Mouse (Mus musculus): Measurements from ENCODE around the gene Trappc6a. TPM values are rescaled to one million over a fixed set of nuclear protein-coding genes. Genes with fewer than 3 reads are reported as not detected.

The Trappc6a gene
- polyA plus RNA-seq, 1 experiment = 15.2 TPM

DNA sequence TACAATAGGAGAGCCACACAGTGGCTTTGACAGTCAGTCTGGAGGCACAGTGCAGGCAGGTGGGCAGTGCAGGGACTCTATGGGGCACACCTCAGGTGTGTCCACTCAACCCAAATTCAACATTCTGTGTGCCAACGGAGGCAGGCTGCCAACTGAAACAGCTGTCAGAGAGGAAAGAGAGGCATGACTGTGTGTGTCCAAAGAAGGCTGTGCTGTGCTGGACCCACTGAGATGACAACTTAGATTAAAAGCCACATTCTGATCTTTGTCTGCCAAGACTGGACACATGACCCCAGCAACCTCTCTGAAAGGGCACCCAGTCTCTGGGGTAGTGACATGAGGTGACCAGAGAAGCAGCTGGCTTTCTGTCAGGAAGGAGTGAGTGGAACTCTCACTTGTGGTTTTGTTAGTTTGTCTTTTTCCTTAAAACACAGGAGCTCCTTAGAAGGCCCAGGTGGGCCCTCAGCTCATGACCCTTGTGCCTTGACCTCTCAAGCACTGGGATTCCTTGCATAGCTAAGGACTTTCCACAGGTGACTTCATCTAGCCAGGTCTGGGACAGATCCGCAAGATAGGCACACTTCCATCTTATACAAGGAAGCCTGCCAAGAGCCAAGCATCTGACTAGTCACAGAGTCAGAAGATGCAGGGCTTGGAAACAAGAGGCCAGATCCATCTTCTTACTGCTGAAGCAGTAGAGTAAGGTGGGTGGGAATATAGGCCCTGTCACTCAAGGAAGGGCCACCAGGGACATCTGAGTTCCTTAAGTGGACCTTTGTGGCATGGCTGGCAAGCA lies 32.8 kb downstream of the Trappc6a start:
- no peak overlapping the region for H3K4me3 ChIP-seq (ENCODE audit: insufficient read depth, low read length)
- peaks cover 6% of the 10 kb centered on the region for H3K4me1 ChIP-seq (ENCODE audit: control insufficient read depth, insufficient read depth, low read length)
- no peak overlapping the region for H3K27ac ChIP-seq (ENCODE audit: insufficient read depth, low read length)
- no peak for TF ChIP-seq POLR2A (IDR thresholded peaks at IDR 0.05; ENCODE audit: low read depth, low read length)
- no peak for TF ChIP-seq CTCF (IDR thresholded peaks at IDR 0.05; ENCODE audit: borderline replicate concordance, insufficient read depth, low read length)

DNA sequence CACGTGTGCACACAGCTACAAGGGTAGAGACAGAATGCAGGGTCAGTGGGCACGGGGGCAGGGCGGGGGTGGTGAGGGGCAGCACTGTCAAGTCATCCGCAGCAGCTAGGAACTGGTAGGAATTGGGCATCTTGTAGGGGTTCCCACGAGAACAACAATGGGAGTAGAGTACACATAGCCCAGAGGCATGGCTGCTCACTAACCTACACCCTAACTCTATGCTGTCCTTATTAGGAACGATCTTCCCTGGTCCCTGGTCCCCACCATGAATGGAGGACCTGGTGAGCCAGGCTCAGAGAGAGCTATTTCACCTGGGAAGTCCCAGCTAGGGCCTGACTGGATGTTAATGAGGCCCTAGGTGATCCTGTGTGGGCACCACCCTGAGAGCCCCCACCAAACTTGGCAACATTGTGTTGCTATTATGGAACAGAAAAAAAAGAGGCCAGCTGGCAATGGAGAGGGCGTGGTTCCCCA lies 33.5 kb downstream of the Trappc6a start:
- H3K4me1 ChIP-seq (ENCODE audit: control insufficient read depth, insufficient read depth, low read length) = peaks cover 8% of the 10 kb centered on the region
- TF ChIP-seq POLR2A (IDR thresholded peaks at IDR 0.05; ENCODE audit: low read depth, low read length) = no peak
- no peak for TF ChIP-seq CTCF (IDR thresholded peaks at IDR 0.05; ENCODE audit: borderline replicate concordance, insufficient read depth, low read length)

DNA sequence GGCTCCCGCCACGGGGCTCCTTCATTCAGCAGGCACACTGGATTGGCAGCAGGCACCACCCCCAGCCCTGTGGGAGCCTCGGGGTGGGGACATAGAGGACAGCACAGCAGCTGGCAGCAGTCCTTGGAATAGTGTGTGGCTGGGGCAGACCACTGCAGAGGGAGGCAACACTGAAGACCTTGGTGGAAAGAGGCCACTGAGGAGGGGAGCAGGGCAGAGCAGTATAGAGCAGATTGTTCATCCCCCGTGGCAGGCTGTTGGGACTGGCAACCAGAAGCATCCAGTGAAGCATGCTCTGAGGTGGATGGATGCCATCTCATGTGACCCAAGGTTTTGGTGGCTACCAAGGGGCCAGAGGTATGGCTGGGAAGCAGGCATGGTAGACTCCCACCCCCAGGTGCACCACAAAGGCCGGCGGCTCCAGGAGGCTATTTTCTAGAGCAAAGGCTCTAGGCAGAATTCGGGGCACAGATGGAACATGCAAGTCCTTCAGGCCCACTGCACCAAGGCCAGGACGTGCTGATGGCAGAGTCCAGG lies 34.0 kb downstream of the Trappc6a start:
- Histone ChIP-seq H3K4me1 (ENCODE audit: control insufficient read depth, insufficient read depth, low read length) (peaks cover 8% of the 10 kb centered on the region), H3K4me3 (ENCODE audit: insufficient read depth, low read length) (no peak overlapping the region), H3K27ac (ENCODE audit: insufficient read depth, low read length) (no peak overlapping the region)
- TF ChIP-seq CTCF (IDR thresholded peaks at IDR 0.05; ENCODE audit: borderline replicate concordance, insufficient read depth, low read length) (no peak), POLR2A (IDR thresholded peaks at IDR 0.05; ENCODE audit: low read depth, low read length) (no peak)

More for the DNA sequence above, 33.5 kb downstream of the Trappc6a start:
- Histone ChIP-seq H3K4me3 (ENCODE audit: insufficient read depth, low read length) (no peak overlapping the region), H3K27ac (ENCODE audit: insufficient read depth, low read length) (no peak overlapping the region)

DNA sequence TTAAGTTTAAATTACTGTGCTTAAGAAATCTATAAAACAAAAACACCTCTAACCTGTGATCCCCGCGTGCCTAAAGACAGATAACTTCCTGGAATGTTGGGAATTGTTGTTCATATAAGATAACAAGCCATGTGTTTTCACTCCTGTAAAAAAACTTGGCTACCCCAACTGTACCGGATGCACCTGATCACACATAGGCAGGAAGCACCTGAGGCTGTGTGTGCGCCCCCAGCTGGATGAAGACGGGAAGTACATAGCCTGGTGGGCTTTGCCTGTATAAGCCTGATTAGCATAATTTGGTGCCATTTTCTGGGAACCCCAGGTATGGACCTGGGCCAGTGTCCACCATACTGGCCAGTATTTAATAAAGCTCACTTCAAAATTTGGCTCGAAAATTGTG lies 35.4 kb downstream of the Trappc6a start:
- no peak overlapping the region for H3K27ac ChIP-seq (ENCODE audit: insufficient read depth, low read length)
- TF ChIP-seq POLR2A (IDR thresholded peaks at IDR 0.05; ENCODE audit: low read depth, low read length) (no peak), CTCF (IDR thresholded peaks at IDR 0.05; ENCODE audit: borderline replicate concordance, insufficient read depth, low read length) (0 out of 2 replicates have a peak, but pooled peaks have one; percentile 16)
- H3K4me1 ChIP-seq (ENCODE audit: control insufficient read depth, insufficient read depth, low read length) = peaks cover 8% of the 10 kb centered on the region
- H3K4me3 ChIP-seq (ENCODE audit: insufficient read depth, low read length) = no peak overlapping the region

DNA sequence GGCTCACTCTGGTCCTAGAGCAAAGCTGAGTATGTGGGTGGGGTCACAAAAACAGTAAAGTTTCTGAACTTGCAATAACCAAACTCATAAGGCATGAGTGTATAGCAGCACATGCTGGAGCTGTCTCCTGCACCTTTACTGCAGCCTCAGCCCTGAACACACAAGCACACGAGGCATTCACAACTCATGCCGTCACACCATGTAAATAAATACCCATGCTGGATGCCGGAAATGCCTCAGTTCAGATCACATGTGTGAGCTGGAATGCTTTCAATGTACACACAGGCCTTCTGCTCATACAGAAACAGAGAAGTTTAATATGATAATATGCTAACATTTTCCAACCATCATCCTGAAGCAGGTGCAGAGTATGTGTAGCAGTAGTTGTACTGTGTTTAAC lies 37.8 kb downstream of the Trappc6a start:
- Histone ChIP-seq H3K4me1 (ENCODE audit: control insufficient read depth, insufficient read depth, low read length) (peaks cover 8% of the 10 kb centered on the region), H3K27ac (ENCODE audit: insufficient read depth, low read length) (no peak overlapping the region), H3K4me3 (ENCODE audit: insufficient read depth, low read length) (no peak overlapping the region)
- TF ChIP-seq POLR2A (IDR thresholded peaks at IDR 0.05; ENCODE audit: low read depth, low read length) = no peak
- no peak for TF ChIP-seq CTCF (IDR thresholded peaks at IDR 0.05; ENCODE audit: borderline replicate concordance, insufficient read depth, low read length)

DNA sequence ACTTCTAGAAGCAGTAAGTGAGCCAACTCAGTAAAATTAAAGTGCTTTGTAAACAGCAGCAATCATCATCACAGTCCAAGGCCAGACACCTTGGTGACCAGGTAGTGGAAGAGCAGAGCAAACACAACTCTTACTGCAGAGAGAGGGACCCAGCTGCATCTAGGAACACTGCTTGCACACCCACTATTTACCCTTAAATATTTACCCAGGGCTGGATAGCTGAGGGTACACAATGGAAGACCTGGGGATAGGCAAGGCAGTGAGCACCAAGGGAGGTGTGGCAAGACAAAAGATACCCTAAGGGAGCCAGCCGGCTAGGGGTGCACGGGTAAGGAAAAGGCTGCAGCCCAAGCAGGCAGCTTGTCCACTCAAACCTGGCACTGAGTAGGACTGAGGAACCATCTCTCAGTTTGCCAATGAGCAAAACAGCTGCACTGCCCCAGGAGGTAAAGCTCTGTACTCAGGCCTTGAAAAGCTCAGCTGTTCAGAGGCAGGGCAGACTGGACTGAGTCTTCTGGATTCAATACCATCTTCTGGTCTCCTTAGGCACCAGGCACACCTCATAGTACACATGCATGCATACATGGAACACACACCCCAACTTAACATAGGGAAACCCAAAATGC lies 39.3 kb downstream of the Trappc6a start:
- Histone ChIP-seq H3K4me3 (ENCODE audit: insufficient read depth, low read length) (no peak overlapping the region), H3K27ac (ENCODE audit: insufficient read depth, low read length) (no peak overlapping the region), H3K4me1 (ENCODE audit: control insufficient read depth, insufficient read depth, low read length) (peaks cover 8% of the 10 kb centered on the region)
- TF ChIP-seq POLR2A (IDR thresholded peaks at IDR 0.05; ENCODE audit: low read depth, low read length) (no peak), CTCF (IDR thresholded peaks at IDR 0.05; ENCODE audit: borderline replicate concordance, insufficient read depth, low read length) (no peak)

DNA sequence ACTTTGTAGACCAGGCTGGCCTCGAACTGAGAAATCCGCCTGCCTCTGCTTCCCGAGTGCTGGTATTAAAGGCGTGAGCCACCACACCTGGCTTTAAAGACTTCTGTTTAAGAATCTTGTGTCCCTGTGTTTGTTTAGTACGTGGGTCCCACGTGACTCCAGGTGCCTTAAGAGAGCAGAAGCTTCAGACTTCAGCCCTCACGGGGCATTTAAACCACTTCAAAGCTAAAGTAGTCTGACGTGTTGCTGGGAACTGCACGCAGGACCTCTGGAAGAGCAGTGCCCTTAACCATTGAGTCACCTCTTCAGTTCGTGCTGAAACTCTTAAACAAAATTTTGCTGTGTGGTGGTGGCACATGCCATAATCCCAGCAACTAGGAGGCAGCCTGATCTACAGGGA lies 41.2 kb downstream of the Trappc6a start:
- Histone ChIP-seq H3K27ac (ENCODE audit: insufficient read depth, low read length) (no peak overlapping the region), H3K4me3 (ENCODE audit: insufficient read depth, low read length) (no peak overlapping the region), H3K4me1 (ENCODE audit: control insufficient read depth, insufficient read depth, low read length) (peaks cover 6% of the 10 kb centered on the region)
- TF ChIP-seq CTCF (IDR thresholded peaks at IDR 0.05; ENCODE audit: borderline replicate concordance, insufficient read depth, low read length) = no peak
- no peak for TF ChIP-seq POLR2A (IDR thresholded peaks at IDR 0.05; ENCODE audit: low read depth, low read length)

DNA sequence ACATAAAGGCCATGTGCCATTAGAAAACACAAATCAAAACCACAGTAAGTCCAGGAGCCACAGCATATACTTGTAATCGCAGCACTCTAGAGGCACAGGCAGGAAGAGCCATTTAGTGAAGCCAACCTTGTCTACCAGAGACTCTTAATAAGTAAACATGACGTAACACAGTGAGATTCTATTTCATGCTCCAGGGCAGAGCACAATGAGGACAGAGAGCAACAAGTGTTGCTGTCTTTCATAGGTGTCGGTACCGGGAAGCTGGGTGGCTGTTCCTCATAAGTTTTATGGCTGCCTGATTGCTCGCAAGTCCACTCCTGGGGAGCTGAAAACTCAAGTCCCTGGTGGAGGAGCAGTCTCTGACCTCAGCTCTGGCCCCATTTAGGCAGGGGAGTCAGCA lies 43.4 kb downstream of the Trappc6a start:
- Histone ChIP-seq H3K27ac (ENCODE audit: insufficient read depth, low read length) (no peak overlapping the region), H3K4me3 (ENCODE audit: insufficient read depth, low read length) (no peak overlapping the region), H3K4me1 (ENCODE audit: control insufficient read depth, insufficient read depth, low read length) (no peaks in the 10 kb centered on the region; the same call in 1 of the 2 replicates)
- TF ChIP-seq POLR2A (IDR thresholded peaks at IDR 0.05; ENCODE audit: low read depth, low read length) (no peak), CTCF (IDR thresholded peaks at IDR 0.05; ENCODE audit: borderline replicate concordance, insufficient read depth, low read length) (no peak)

DNA sequence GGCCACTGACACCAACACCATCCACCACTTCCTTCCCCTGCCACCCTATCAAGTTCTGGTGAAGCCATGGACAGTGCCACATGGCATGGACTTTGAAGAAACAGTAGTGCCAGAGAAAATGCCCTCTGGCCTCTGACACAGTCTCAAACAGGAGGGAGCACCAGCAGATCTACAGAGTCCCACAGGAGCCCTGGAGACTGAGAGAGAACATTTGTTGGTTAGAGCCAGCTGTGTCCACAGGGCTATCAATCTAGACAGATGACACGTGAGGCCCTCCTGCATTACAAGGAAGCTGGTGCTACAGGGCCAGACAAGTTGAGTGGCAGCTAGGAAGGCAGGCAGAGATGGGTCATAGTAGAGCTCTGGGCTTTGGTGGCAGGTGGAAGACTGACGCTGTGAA lies 44.2 kb downstream of the Trappc6a start:
- H3K4me1 ChIP-seq (ENCODE audit: control insufficient read depth, insufficient read depth, low read length) = no peaks in the 10 kb centered on the region

DNA sequence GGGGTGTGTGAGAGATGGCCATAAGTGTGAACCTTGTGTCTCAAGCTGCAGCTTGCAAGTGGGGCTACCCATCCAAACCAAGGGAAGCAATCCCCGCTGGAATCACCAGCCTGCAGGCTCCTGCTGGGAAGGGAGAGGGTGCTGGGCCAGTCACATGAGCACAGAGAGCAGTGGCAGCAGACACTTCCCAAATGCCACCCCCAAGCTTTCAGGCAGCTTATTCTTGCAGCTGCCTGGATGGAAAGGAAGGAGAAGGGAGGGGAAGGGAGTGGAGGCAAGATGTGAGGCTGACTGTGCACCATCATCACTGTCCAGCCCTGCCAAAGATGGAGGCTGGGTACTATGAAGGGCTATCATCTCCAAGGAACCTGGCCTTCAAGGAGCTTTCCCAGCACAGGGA lies 46.0 kb downstream of the Trappc6a start:
- Histone ChIP-seq H3K4me3 (ENCODE audit: insufficient read depth, low read length) (no peak overlapping the region), H3K27ac (ENCODE audit: insufficient read depth, low read length) (no peak overlapping the region), H3K4me1 (ENCODE audit: control insufficient read depth, insufficient read depth, low read length) (no peaks in the 10 kb centered on the region)
- no peak for TF ChIP-seq POLR2A (IDR thresholded peaks at IDR 0.05; ENCODE audit: low read depth, low read length)
- no peak for TF ChIP-seq CTCF (IDR thresholded peaks at IDR 0.05; ENCODE audit: borderline replicate concordance, insufficient read depth, low read length)

More for the DNA sequence above, 44.2 kb downstream of the Trappc6a start:
- no peak overlapping the region for H3K27ac ChIP-seq (ENCODE audit: insufficient read depth, low read length)
- no peak overlapping the region for H3K4me3 ChIP-seq (ENCODE audit: insufficient read depth, low read length)
- TF ChIP-seq POLR2A (IDR thresholded peaks at IDR 0.05; ENCODE audit: low read depth, low read length) = no peak
- no peak for TF ChIP-seq CTCF (IDR thresholded peaks at IDR 0.05; ENCODE audit: borderline replicate concordance, insufficient read depth, low read length)

Measured in embryonic fibroblast, embryonic 13.5 days (primary cell).